ENCODE assay signal across 9 mouse cellular contexts in the genomic region with DNA sequence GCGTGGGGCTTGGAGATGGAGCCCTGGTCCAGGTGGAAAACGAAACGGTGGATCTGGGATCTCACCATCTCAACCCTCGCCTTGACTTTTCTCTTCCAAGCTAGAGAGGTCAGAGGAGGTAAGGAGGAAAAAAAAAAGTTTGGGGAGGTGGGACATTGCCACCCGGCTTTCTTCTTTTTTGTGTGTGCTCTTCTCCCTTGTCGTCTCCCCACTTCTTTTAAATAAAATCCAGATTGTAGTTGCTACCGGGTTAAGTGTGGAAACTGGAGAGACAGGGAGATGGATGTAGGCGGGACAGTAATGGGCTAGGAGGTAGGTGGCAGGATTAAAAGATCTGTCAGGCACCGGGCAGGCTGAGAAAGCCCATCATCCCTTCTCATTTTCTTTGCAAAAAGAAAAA. TPM values are rescaled to one million over a fixed set of nuclear protein-coding genes. Genes with fewer than 3 reads are reported as not detected.
DNase-seq lines count a peak whose midpoint lies in the region; ATAC-seq and TF ChIP-seq lines count a peak whose summit lies in the region.
"Had no signal": no experiment of that assay in that cellular context is flagged by ENCODE, and none has a peak within 500 bp of the region (broad histone marks: within the 10 kb centered on the region; RNA-seq: fewer than 3 reads in every experiment).

No protein-coding gene starts in this region.

- no peaks in the 10 kb centered on the region for H3K27me3 ChIP-seq in heart, embryonic 11.5 days (ENCODE audit: control insufficient read depth, insufficient read depth, low read length)
- no peaks in the 10 kb centered on the region for H3K27me3 ChIP-seq in thymus, adult 2 months (ENCODE audit: control insufficient read depth, insufficient read depth, low read length)
- H3K27me3 ChIP-seq: CH12.LX had no signal

- no peaks in the 10 kb centered on the region for H3K4me1 ChIP-seq in heart, embryonic 11.5 days (ENCODE audit: control insufficient read depth, insufficient read depth, low read length)
- no peaks in the 10 kb centered on the region for H3K4me1 ChIP-seq in thymus, adult 2 months (replicated peaks; ENCODE audit: control insufficient read depth, insufficient read depth, low read length)

- H3K27ac ChIP-seq in heart, embryonic 11.5 days (ENCODE audit: low read depth, low read length), result no peak overlapping the region
- no peak overlapping the region for H3K27ac ChIP-seq in thymus, adult 2 months (ENCODE audit: control insufficient read depth, insufficient read depth, low read length)

- H3K4me2 ChIP-seq in heart, embryonic 11.5 days, result peak overlapping the region; percentile 93

- no peak for DNase-seq in heart, postnatal 25 days (ENCODE audit: low spot score)
- peak; percentile 57 for DNase-seq in Muller cell, postnatal 12 days (ENCODE audit: inconsistent ontology term)
- peak; percentile 19 for DNase-seq in forelimb bud, embryonic 11.5 days (ENCODE audit: low read depth, low spot score)
- peak; percentile 4 for DNase-seq in mesoderm, embryonic 11.5 days (ENCODE audit: low read depth, low spot score)
- DNase-seq in urinary bladder, postnatal 36 days (ENCODE audit: low spot score in 2 of 2), result no peak
- no peak for DNase-seq in natural killer cell, adult 2 months (ENCODE audit: low spot score in 2 of 2)
- DNase-seq in thymus, adult 2 months, result no peak

- no peaks in the 10 kb centered on the region for H3K9me3 ChIP-seq in heart, embryonic 11.5 days (replicated peaks; ENCODE audit: control insufficient read depth, low read length)

- intact Hi-C loops in heart, postnatal 25 days (cut with DNase I), result loop anchor here (5.0 kb wide), 1 partner anchor 334 kb away; no protein-coding TSS in a partner anchor

- H3K9ac ChIP-seq in heart, embryonic 11.5 days (ENCODE audit: low read depth, low read length), result peak overlapping the region; percentile 53

- no peak for ATAC-seq in heart, embryonic 11.5 days (replicated peaks; ENCODE audit: insufficient number of reproducible peaks, low FRiP score, low TSS enrichment)

- no peak for TF ChIP-seq POLR2A in thymus, adult 2 months (IDR thresholded peaks at IDR 0.05; ENCODE audit: control insufficient read depth, extremely low read depth, insufficient read depth, low read length, poor library complexity)

- H3K4me3 ChIP-seq in heart, embryonic 11.5 days (ENCODE audit: low read depth, low read length), result peak overlapping the region; percentile 61
- no peak overlapping the region for H3K4me3 ChIP-seq in thymus, adult 2 months (ENCODE audit: control insufficient read depth, insufficient read depth, low read length)

- no peaks in the 10 kb centered on the region for H3K36me3 ChIP-seq in heart, embryonic 11.5 days (ENCODE audit: control insufficient read depth, insufficient read depth, low read length)
- H3K36me3 ChIP-seq in thymus, adult 2 months (ENCODE audit: control insufficient read depth, insufficient read depth, low read length), result no peaks in the 10 kb centered on the region

- TF ChIP-seq CTCF in thymus, adult 2 months (IDR thresholded peaks at IDR 0.05; ENCODE audit: borderline replicate concordance, control insufficient read depth, extremely low read depth, insufficient read depth, low read length, poor library complexity), result no peak

- WGBS in heart, embryonic 11.5 days (ENCODE audit: insufficient replicate concordance), result 0% methylated on average over 9 of the region's 9 CpGs
- 4% methylated on average over 9 of the region's 9 CpGs for WGBS in thymus, adult 2 months

RNA-seq across cellular contexts. Expression of a gene that starts 0.5 kb away (rescaled TPM):
- 4.9 and 5.7 TPM in 2 replicates for polyA plus RNA-seq in heart, embryonic 11.5 days (2014; fragmentation: Nextera tagmentation; extraction: Ambion mirVana)
- under 1 TPM; 0.17 to 0.23 TPM for total RNA-seq in heart, postnatal 25 days (2021)
- not detected in 2 replicates for polyA plus RNA-seq in thymus, adult 2 months (2012; rRNA removed)
- total RNA-seq: CH12.LX had no signal

Comparison
In these comparisons a context has a peak if more than half of its experiments do, and no peak if none do; other contexts are left out.
1. DNase-seq: peak in Muller cell, postnatal 12 days (single experiment), forelimb bud, embryonic 11.5 days (single experiment) and mesoderm, embryonic 11.5 days (single experiment); none in heart, postnatal 25 days (single experiment), urinary bladder, postnatal 36 days (0 of 2), natural killer cell, adult 2 months (0 of 2) and thymus, adult 2 months (single experiment).